Mouse (Mus musculus) liver, adult 2 months (tissue): ENCODE measurements around the gene Lgi2.

Experiments used
- CTCF ChIP-seq: fragments of 200-500 bp; IDR thresholded peaks from 2 replicates; pipeline ENCODE4 v1.5.1; 2011; ENCODE audit warnings: low read depth, low read length, control low read depth
- POLR2A ChIP-seq: fragments of 200-500 bp; IDR thresholded peaks from 2 replicates; pipeline ENCODE4 v1.6.1; 2011; ENCODE audit warnings: low read length, control low read depth; ENCODE audit not compliant: insufficient read depth; ENCODE audit errors: extremely low read depth

- TF ChIP-seq CTCF (no peak), POLR2A (no peak)
Measured at GRCm38 (mm10) chr5:52487559-52488430, 78.5 kb downstream of the Lgi2 start.
